8 mouse cellular contexts compared by ENCODE assay signal in genomic region chr7:102222830-102223556, GRCm38 (mm10). TPM values are rescaled to one million over a fixed set of nuclear protein-coding genes. Genes with fewer than 3 reads are reported as not detected.
DNase-seq lines count a peak whose midpoint lies in the region; ATAC-seq lines count a peak whose summit lies in the region.

No protein-coding gene starts in this region.

- 2% methylated on average over 31 of the region's 31 CpGs for WGBS in heart, embryonic 12.5 days
- WGBS in kidney, embryonic 15.5 days: 2% methylated on average over 31 of the region's 31 CpGs
- 2% methylated on average over 31 of the region's 31 CpGs for WGBS in liver, embryonic 16.5 days (ENCODE audit: insufficient replicate concordance)
- WGBS in neural tube, embryonic 12.5 days: 2% methylated on average over 31 of the region's 31 CpGs

- ATAC-seq in erythroblast, adult 5-6 weeks (replicated peaks; ENCODE audit: low FRiP score, poor library complexity, severe bottlenecking): peak; percentile 67
- ATAC-seq in heart, embryonic 12.5 days (ENCODE audit: insufficient number of reproducible peaks, low FRiP score): peak; percentile 85
- peak; percentile 92 for ATAC-seq in kidney, embryonic 15.5 days (replicated peaks; ENCODE audit: low FRiP score)
- ATAC-seq in liver, embryonic 16.5 days (ENCODE audit: low read depth): peak; percentile 79
- peak; percentile 83 for ATAC-seq in neural tube, embryonic 12.5 days (ENCODE audit: low FRiP score, low read depth)

- peaks cover 11% of the 10 kb centered on the region for H3K4me1 ChIP-seq in heart, embryonic 12.5 days (replicated peaks)
- H3K4me1 ChIP-seq in kidney, embryonic 15.5 days: 0 out of 2 replicates have a peak, but pooled peaks cover 3% of the 10 kb centered on the region
- H3K4me1 ChIP-seq in liver, embryonic 16.5 days (ENCODE audit: control insufficient read depth, low read depth, low read length): peaks cover 9% of the 10 kb centered on the region
- H3K4me1 ChIP-seq in neural tube, embryonic 12.5 days: peaks cover 4% of the 10 kb centered on the region; the same call in 1 of the 2 replicates

- H3K27ac ChIP-seq in heart, embryonic 12.5 days (ENCODE audit: poor library complexity, severe bottlenecking): peak overlapping the region; percentile 17; the same call in 1 of the 2 replicates
- peak overlapping the region; percentile 84 for H3K27ac ChIP-seq in kidney, embryonic 15.5 days
- H3K27ac ChIP-seq in liver, embryonic 16.5 days (ENCODE audit: low read length): peak overlapping the region; percentile 65
- no peak overlapping the region for H3K27ac ChIP-seq in neural tube, embryonic 12.5 days

- DNase-seq in CD4-positive helper T cell, adult 2 months (ENCODE audit: low read depth, low spot score): peak; percentile 73
- DNase-seq in adrenal gland, postnatal 4 days (ENCODE audit: low spot score in 2 of 2): peak; percentile 38 to 51
- DNase-seq in testis, postnatal 10 days (ENCODE audit: low spot score): peak; percentile 82

- peak overlapping the region; percentile 56 for H3K4me3 ChIP-seq in heart, embryonic 12.5 days
- H3K4me3 ChIP-seq in kidney, embryonic 15.5 days (replicated peaks): peak overlapping the region; percentile 79
- H3K4me3 ChIP-seq in liver, embryonic 16.5 days (ENCODE audit: low read depth, low read length): peak overlapping the region; percentile 71
- peak overlapping the region; percentile 61 for H3K4me3 ChIP-seq in neural tube, embryonic 12.5 days

- peaks cover 8% of the 10 kb centered on the region; the same call in 1 of the 2 replicates for H3K36me3 ChIP-seq in heart, embryonic 12.5 days
- peaks cover 5% of the 10 kb centered on the region; the same call in 1 of the 2 replicates for H3K36me3 ChIP-seq in kidney, embryonic 15.5 days
- no peaks in the 10 kb centered on the region for H3K36me3 ChIP-seq in liver, embryonic 16.5 days (ENCODE audit: control insufficient read depth, insufficient read depth)
- no peaks in the 10 kb centered on the region for H3K36me3 ChIP-seq in neural tube, embryonic 12.5 days

- H3K9me3 ChIP-seq in heart, embryonic 12.5 days (replicated peaks): no peaks in the 10 kb centered on the region
- no peaks in the 10 kb centered on the region for H3K9me3 ChIP-seq in kidney, embryonic 15.5 days (replicated peaks)
- no peaks in the 10 kb centered on the region for H3K9me3 ChIP-seq in liver, embryonic 16.5 days (replicated peaks; ENCODE audit: control insufficient read depth, low read length)
- no peaks in the 10 kb centered on the region for H3K9me3 ChIP-seq in neural tube, embryonic 12.5 days

- H3K9ac ChIP-seq in heart, embryonic 12.5 days: peak overlapping the region; percentile 69
- H3K9ac ChIP-seq in kidney, embryonic 15.5 days: peak overlapping the region; percentile 82
- peak overlapping the region; percentile 69 for H3K9ac ChIP-seq in liver, embryonic 16.5 days (ENCODE audit: low read depth, low read length)
- peak overlapping the region; percentile 68 for H3K9ac ChIP-seq in neural tube, embryonic 12.5 days

- peak overlapping the region; percentile 84 for H3K4me2 ChIP-seq in heart, embryonic 12.5 days
- H3K4me2 ChIP-seq in kidney, embryonic 15.5 days: peak overlapping the region; percentile 82
- H3K4me2 ChIP-seq in liver, embryonic 16.5 days (ENCODE audit: low read depth, low read length): peak overlapping the region; percentile 92
- peak overlapping the region; percentile 78 for H3K4me2 ChIP-seq in neural tube, embryonic 12.5 days (replicated peaks)

- no peaks in the 10 kb centered on the region for H3K27me3 ChIP-seq in heart, embryonic 12.5 days (replicated peaks)
- H3K27me3 ChIP-seq in kidney, embryonic 15.5 days: no peaks in the 10 kb centered on the region
- no peaks in the 10 kb centered on the region for H3K27me3 ChIP-seq in liver, embryonic 16.5 days (ENCODE audit: control insufficient read depth, insufficient read depth, low read depth, low read length)
- no peaks in the 10 kb centered on the region for H3K27me3 ChIP-seq in neural tube, embryonic 12.5 days (replicated peaks)

RNA-seq across cellular contexts. Expression of gene Pgap2, which starts 13.0 kb away (rescaled TPM):
- 100 to 1,000 TPM; 130 TPM for total RNA-seq in adrenal gland, postnatal 4 days (2021)
- total RNA-seq in erythroblast, adult 5-6 weeks (2015; ENCODE audit: low replicate concordance): 19.0 and 23.4 TPM in 2 replicates
- 3.5 and 5.7 TPM in 2 replicates for total RNA-seq in erythroblast, adult 5-6 weeks (2017; ENCODE audit: low replicate concordance)
- 50.7 and 55.6 TPM in 2 replicates for polyA plus RNA-seq in heart, embryonic 12.5 days (2016; fragmentation: Nextera tagmentation; extraction: Ambion mirVana)
- 72.3 and 75.2 TPM in 2 replicates for polyA plus RNA-seq in kidney, embryonic 15.5 days (2015; fragmentation: Nextera tagmentation; extraction: Ambion mirVana)
- 24.8 and 25.2 TPM in 2 replicates for polyA plus RNA-seq in liver, embryonic 16.5 days (2015; fragmentation: Nextera tagmentation; extraction: Ambion mirVana)
- polyA plus RNA-seq in neural tube, embryonic 12.5 days (2016; fragmentation: Nextera tagmentation; extraction: Ambion mirVana): 45.7 and 46.1 TPM in 2 replicates

RNA-seq across cellular contexts. Expression of gene Nup98, which starts 13.0 kb away (rescaled TPM):
- total RNA-seq in adrenal gland, postnatal 4 days (2021): 10 to 100 TPM; 61.4 to 67.3 TPM
- 18.6 and 20.7 TPM in 2 replicates for total RNA-seq in erythroblast, adult 5-6 weeks (2015; ENCODE audit: low replicate concordance)
- total RNA-seq in erythroblast, adult 5-6 weeks (2017; ENCODE audit: low replicate concordance): 14.4 and 16.6 TPM in 2 replicates
- polyA plus RNA-seq in heart, embryonic 12.5 days (2016; fragmentation: Nextera tagmentation; extraction: Ambion mirVana): 35.8 and 38.1 TPM in 2 replicates
- polyA plus RNA-seq in kidney, embryonic 15.5 days (2015; fragmentation: Nextera tagmentation; extraction: Ambion mirVana): 39.0 TPM in 2 replicates
- 14.0 and 14.5 TPM in 2 replicates for polyA plus RNA-seq in liver, embryonic 16.5 days (2015; fragmentation: Nextera tagmentation; extraction: Ambion mirVana)
- 33.1 and 34.8 TPM in 2 replicates for polyA plus RNA-seq in neural tube, embryonic 12.5 days (2016; fragmentation: Nextera tagmentation; extraction: Ambion mirVana)

RNA-seq across cellular contexts. Expression of gene Rhog, which starts 32.9 kb away (rescaled TPM):
- 10 to 100 TPM; 57.3 to 57.5 TPM for total RNA-seq in adrenal gland, postnatal 4 days (2021)
- total RNA-seq in erythroblast, adult 5-6 weeks (2015; ENCODE audit: low replicate concordance): 110 and 113 TPM in 2 replicates
- total RNA-seq in erythroblast, adult 5-6 weeks (2017; ENCODE audit: low replicate concordance): 22.4 and 27.5 TPM in 2 replicates
- polyA plus RNA-seq in heart, embryonic 12.5 days (2016; fragmentation: Nextera tagmentation; extraction: Ambion mirVana): 41.9 and 42.7 TPM in 2 replicates
- 53.1 and 59.1 TPM in 2 replicates for polyA plus RNA-seq in kidney, embryonic 15.5 days (2015; fragmentation: Nextera tagmentation; extraction: Ambion mirVana)
- 49.5 and 56.3 TPM in 2 replicates for polyA plus RNA-seq in liver, embryonic 16.5 days (2015; fragmentation: Nextera tagmentation; extraction: Ambion mirVana)
- 28.2 and 28.3 TPM in 2 replicates for polyA plus RNA-seq in neural tube, embryonic 12.5 days (2016; fragmentation: Nextera tagmentation; extraction: Ambion mirVana)

RNA-seq across cellular contexts. Expression of gene Stim1, which starts 44.6 kb away (rescaled TPM):
- 10 to 100 TPM; 68.2 to 74.1 TPM for total RNA-seq in adrenal gland, postnatal 4 days (2021)
- 7.7 and 29.2 TPM in 2 replicates for total RNA-seq in erythroblast, adult 5-6 weeks (2015; ENCODE audit: low replicate concordance)
- total RNA-seq in erythroblast, adult 5-6 weeks (2017; ENCODE audit: low replicate concordance): 18.1 and 18.5 TPM in 2 replicates
- 16.8 and 19.1 TPM in 2 replicates for polyA plus RNA-seq in heart, embryonic 12.5 days (2016; fragmentation: Nextera tagmentation; extraction: Ambion mirVana)
- 14.8 and 16.2 TPM in 2 replicates for polyA plus RNA-seq in kidney, embryonic 15.5 days (2015; fragmentation: Nextera tagmentation; extraction: Ambion mirVana)
- polyA plus RNA-seq in liver, embryonic 16.5 days (2015; fragmentation: Nextera tagmentation; extraction: Ambion mirVana): 15.8 and 16.2 TPM in 2 replicates
- polyA plus RNA-seq in neural tube, embryonic 12.5 days (2016; fragmentation: Nextera tagmentation; extraction: Ambion mirVana): 10.5 and 13.6 TPM in 2 replicates
